Mouse (Mus musculus): ENCODE data around the gene Fndc3a. TPM values are rescaled to one million over a fixed set of nuclear protein-coding genes. Genes with fewer than 3 reads are reported as not detected.

Gene Fndc3a
- polyA plus RNA-seq, 1 experiment from 2014 or later: 30.1 TPM

GRCm38 (mm10) chr14:72711130-72711529 lies 1.3 kb upstream of the Fndc3a start:
- no peak overlapping the region for H3K4me3 ChIP-seq

GRCm38 (mm10) chr14:72710341-72711027 lies 681 bp upstream of the Fndc3a start:
- DNase-seq (ENCODE audit: low spot score): peak; percentile 77
- H3K9me3 ChIP-seq: no peaks in the 10 kb centered on the region
- H3K4me3 ChIP-seq: peak overlapping the region; percentile 93
- no peaks in the 10 kb centered on the region for H3K4me1 ChIP-seq
- peak overlapping the region; percentile 98 for H3K27ac ChIP-seq
- 0 out of 2 replicates have a peak, but pooled peaks cover 5% of the 10 kb centered on the region for H3K27me3 ChIP-seq (ENCODE audit: insufficient read depth, poor library complexity, severe bottlenecking)
- no peaks in the 10 kb centered on the region for H3K36me3 ChIP-seq
- WGBS: 2% methylated on average over 38 of the region's 38 CpGs

More at GRCm38 (mm10) chr14:72711130-72711529, 1.3 kb upstream of the Fndc3a start:
- Histone ChIP-seq H3K9me3 (no peaks in the 10 kb centered on the region), H3K27me3 (ENCODE audit: insufficient read depth, poor library complexity, severe bottlenecking) (0 out of 2 replicates have a peak, but pooled peaks cover 5% of the 10 kb centered on the region), H3K36me3 (no peaks in the 10 kb centered on the region), H3K27ac (no peak overlapping the region), H3K4me1 (no peaks in the 10 kb centered on the region)
- WGBS: 41% methylated on average over 4 of the region's 4 CpGs
- DNase-seq (ENCODE audit: low spot score): no peak

- Histone ChIP-seq H3K27ac (peak overlapping the region; percentile 98), H3K9me3 (no peaks in the 10 kb centered on the region), H3K27me3 (ENCODE audit: insufficient read depth, poor library complexity, severe bottlenecking) (0 out of 2 replicates have a peak, but pooled peaks cover 5% of the 10 kb centered on the region), H3K4me1 (no peaks in the 10 kb centered on the region), H3K36me3 (no peaks in the 10 kb centered on the region), H3K4me3 (peak overlapping the region; percentile 93)
- DNase-seq (ENCODE audit: low spot score): no peak
- WGBS: under 1% methylated on average over 66 of the region's 70 CpGs
Observed at GRCm38 (mm10) chr14:72709091-72709709, 603 bp downstream of the Fndc3a start.

GRCm38 (mm10) chr14:72708581-72708991 lies 1.2 kb downstream of the Fndc3a start:
- no peak for DNase-seq (ENCODE audit: low spot score)
- peak overlapping the region; percentile 93 for H3K4me3 ChIP-seq
- H3K36me3 ChIP-seq: no peaks in the 10 kb centered on the region
- WGBS: 49% methylated on average over 11 of the region's 11 CpGs
- H3K27me3 ChIP-seq (ENCODE audit: insufficient read depth, poor library complexity, severe bottlenecking): 0 out of 2 replicates have a peak, but pooled peaks cover 5% of the 10 kb centered on the region
- H3K4me1 ChIP-seq: no peaks in the 10 kb centered on the region
- no peak overlapping the region for H3K27ac ChIP-seq
- no peaks in the 10 kb centered on the region for H3K9me3 ChIP-seq

GRCm38 (mm10) chr14:72700056-72700455 lies 9.7 kb downstream of the Fndc3a start:
- 91% methylated on average over 5 of the region's 5 CpGs for WGBS
- Histone ChIP-seq H3K27me3 (ENCODE audit: insufficient read depth, poor library complexity, severe bottlenecking) (no peaks in the 10 kb centered on the region), H3K9me3 (no peaks in the 10 kb centered on the region), H3K4me1 (no peaks in the 10 kb centered on the region), H3K27ac (no peak overlapping the region), H3K36me3 (no peaks in the 10 kb centered on the region), H3K4me3 (no peak overlapping the region)
- DNase-seq (ENCODE audit: low spot score): no peak

GRCm38 (mm10) chr14:72691406-72691805 lies 18.4 kb downstream of the Fndc3a start:
- Histone ChIP-seq H3K4me1 (no peaks in the 10 kb centered on the region), H3K4me3 (no peak overlapping the region), H3K36me3 (no peaks in the 10 kb centered on the region), H3K27me3 (ENCODE audit: insufficient read depth, poor library complexity, severe bottlenecking) (no peaks in the 10 kb centered on the region), H3K27ac (no peak overlapping the region), H3K9me3 (no peaks in the 10 kb centered on the region)
- DNase-seq (ENCODE audit: low spot score): no peak
- WGBS: 97% methylated on average over 1 of the region's 1 CpGs

- no peak overlapping the region for H3K4me3 ChIP-seq
- DNase-seq (ENCODE audit: low spot score): no peak
- H3K9me3 ChIP-seq: no peaks in the 10 kb centered on the region
- no peak overlapping the region for H3K27ac ChIP-seq
- H3K4me1 ChIP-seq: no peaks in the 10 kb centered on the region
- H3K36me3 ChIP-seq: no peaks in the 10 kb centered on the region
- no peaks in the 10 kb centered on the region for H3K27me3 ChIP-seq (ENCODE audit: insufficient read depth, poor library complexity, severe bottlenecking)
Observed at GRCm38 (mm10) chr14:72689525-72689924, 20.3 kb downstream of the Fndc3a start.

GRCm38 (mm10) chr14:72684857-72685370 lies 24.9 kb downstream of the Fndc3a start:
- H3K36me3 ChIP-seq: 0 out of 2 replicates have a peak, but pooled peaks cover 2% of the 10 kb centered on the region
- no peaks in the 10 kb centered on the region for H3K9me3 ChIP-seq
- no peak overlapping the region for H3K4me3 ChIP-seq
- H3K27me3 ChIP-seq (ENCODE audit: insufficient read depth, poor library complexity, severe bottlenecking): no peaks in the 10 kb centered on the region
- DNase-seq (ENCODE audit: low spot score): no peak
- H3K4me1 ChIP-seq: no peaks in the 10 kb centered on the region
- 88% methylated on average over 4 of the region's 4 CpGs for WGBS
- no peak overlapping the region for H3K27ac ChIP-seq

GRCm38 (mm10) chr14:72677247-72677646 lies 32.6 kb downstream of the Fndc3a start:
- no peak overlapping the region for H3K4me3 ChIP-seq
- no peaks in the 10 kb centered on the region for H3K4me1 ChIP-seq
- WGBS: 74% methylated on average over 3 of the region's 3 CpGs
- H3K9me3 ChIP-seq: no peaks in the 10 kb centered on the region
- DNase-seq (ENCODE audit: low spot score): no peak
- H3K36me3 ChIP-seq: no peaks in the 10 kb centered on the region
- no peaks in the 10 kb centered on the region for H3K27me3 ChIP-seq (ENCODE audit: insufficient read depth, poor library complexity, severe bottlenecking)
- no peak overlapping the region for H3K27ac ChIP-seq

GRCm38 (mm10) chr14:72671911-72672310 lies 37.9 kb downstream of the Fndc3a start:
- WGBS: 93% methylated on average over 3 of the region's 3 CpGs
- Histone ChIP-seq H3K4me1 (no peaks in the 10 kb centered on the region), H3K27ac (no peak overlapping the region), H3K36me3 (no peaks in the 10 kb centered on the region), H3K9me3 (no peaks in the 10 kb centered on the region), H3K4me3 (no peak overlapping the region), H3K27me3 (ENCODE audit: insufficient read depth, poor library complexity, severe bottlenecking) (no peaks in the 10 kb centered on the region)
- no peak for DNase-seq (ENCODE audit: low spot score)

- no peaks in the 10 kb centered on the region for H3K9me3 ChIP-seq
- no peak for DNase-seq (ENCODE audit: low spot score)
- 86% methylated on average over 2 of the region's 2 CpGs for WGBS
Observed at GRCm38 (mm10) chr14:72670987-72671386, 38.8 kb downstream of the Fndc3a start.

GRCm38 (mm10) chr14:72649268-72649667 lies 60.5 kb downstream of the Fndc3a start:
- no peaks in the 10 kb centered on the region for H3K9me3 ChIP-seq
- H3K27ac ChIP-seq: no peak overlapping the region
- DNase-seq (ENCODE audit: low spot score): no peak
- no peak overlapping the region for H3K4me3 ChIP-seq
- H3K27me3 ChIP-seq (ENCODE audit: insufficient read depth, poor library complexity, severe bottlenecking): no peaks in the 10 kb centered on the region
- peaks cover 15% of the 10 kb centered on the region; the same call in 1 of the 2 replicates for H3K36me3 ChIP-seq
- no peaks in the 10 kb centered on the region for H3K4me1 ChIP-seq

More at GRCm38 (mm10) chr14:72670987-72671386, 38.8 kb downstream of the Fndc3a start:
- Histone ChIP-seq H3K27me3 (ENCODE audit: insufficient read depth, poor library complexity, severe bottlenecking) (no peaks in the 10 kb centered on the region), H3K27ac (no peak overlapping the region), H3K4me3 (no peak overlapping the region), H3K36me3 (no peaks in the 10 kb centered on the region), H3K4me1 (no peaks in the 10 kb centered on the region)

GRCm38 (mm10) chr14:72645512-72645911 lies 64.3 kb downstream of the Fndc3a start:
- Histone ChIP-seq H3K4me3 (no peak overlapping the region), H3K36me3 (peaks cover 13% of the 10 kb centered on the region; the same call in 1 of the 2 replicates), H3K9me3 (no peaks in the 10 kb centered on the region), H3K27me3 (ENCODE audit: insufficient read depth, poor library complexity, severe bottlenecking) (no peaks in the 10 kb centered on the region), H3K4me1 (no peaks in the 10 kb centered on the region), H3K27ac (no peak overlapping the region)
- DNase-seq (ENCODE audit: low spot score): no peak

Measured in heart, embryonic 10.5 days (tissue).